Mouse (Mus musculus) lung, adult 2 months (tissue): Measurements from ENCODE around the gene Uqcrh. TPM values are rescaled to one million over a fixed set of nuclear protein-coding genes. Genes with fewer than 3 reads are reported as not detected.

Experiments
- DNase-seq: peaks from one replicate; pipeline ENCODE4 v3.0.0; 2022
- H3K4me1 ChIP-seq: fragments of 200-500 bp; 2 replicates; pipeline ENCODE4 v1.6.1; 2011; ENCODE audit warnings: low read length; ENCODE audit not compliant: control insufficient read depth, insufficient read depth
- H3K4me3 ChIP-seq: fragments of 200-500 bp; replicated peaks from 2 replicates; pipeline ENCODE3; 2011; ENCODE audit warnings: low read depth, mild to moderate bottlenecking, control low read depth, low read length; ENCODE audit errors: extremely low read depth
- CTCF ChIP-seq: fragments of 200-500 bp; IDR thresholded peaks from 2 replicates; pipeline ENCODE4 v1.5.1; 2011; ENCODE audit warnings: mild to moderate bottlenecking, low read length, control low read depth; ENCODE audit not compliant: insufficient read depth
- POLR2A ChIP-seq: fragments of 200-500 bp; IDR thresholded peaks from 2 replicates; pipeline ENCODE4 v1.6.1; 2011; ENCODE audit warnings: low read depth, mild to moderate bottlenecking, control low read depth, low read length, borderline replicate concordance; ENCODE audit errors: extremely low read depth
- whole genome bisulfite sequencing: fragments of 180-500 bp; shearing (Covaris S2); methylation state at CpG from one replicate; pipeline ENCODE4 v1.1.7; 2018; 5-methylcytosine and 5-hydroxymethylcytosine counted together
- polyA plus RNA-seq: library from polyadenylated mRNA; depleted of rRNA; stranded (reverse); fragments of >200 nt; gene quantifications from 2 replicates; pipeline ENCODE4 v1.2.3, GENCODE M21; 2012

Gene Uqcrh
- polyA plus RNA-seq, 1 experiment: 113 TPM

GRCm38 (mm10) chr4:116059012-116059726 is 15.7 kb downstream of the Uqcrh start:
- WGBS: 74% methylated on average over 5 of the region's 5 CpGs
- no peak for TF ChIP-seq POLR2A
- no peak for TF ChIP-seq CTCF
- no peak overlapping the region for H3K4me3 ChIP-seq
- H3K4me1 ChIP-seq: 0 out of 2 replicates have a peak, but pooled peaks cover 2% of the 10 kb centered on the region
- no peak for DNase-seq

DNA sequence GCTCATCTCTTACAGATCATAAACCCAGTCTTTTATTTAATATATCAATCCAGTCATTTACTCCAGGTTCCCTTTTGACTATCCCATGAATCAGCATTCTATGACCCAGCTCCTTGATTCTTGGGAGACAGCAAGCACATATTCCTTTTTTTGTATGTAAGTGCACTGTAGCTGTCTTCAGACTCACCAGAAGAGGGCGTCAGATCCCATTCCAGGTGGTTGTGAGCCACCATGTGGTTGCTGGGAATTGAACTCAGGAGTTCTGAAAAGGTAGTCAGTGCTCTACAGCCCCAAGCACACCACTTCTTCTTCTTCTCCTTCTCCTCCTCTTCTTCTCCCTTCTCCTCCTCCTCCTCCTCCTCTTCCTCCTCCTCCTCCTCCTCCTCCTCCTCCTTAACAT is 17.3 kb downstream of the Uqcrh start:
- peaks cover 6% of the 10 kb centered on the region; the same call in 1 of the 2 replicates for H3K4me1 ChIP-seq
- no peak for DNase-seq
- TF ChIP-seq POLR2A: no peak
- TF ChIP-seq CTCF: no peak
- WGBS: 11% methylated on average over 1 of the region's 1 CpGs
- no peak overlapping the region for H3K4me3 ChIP-seq

DNA sequence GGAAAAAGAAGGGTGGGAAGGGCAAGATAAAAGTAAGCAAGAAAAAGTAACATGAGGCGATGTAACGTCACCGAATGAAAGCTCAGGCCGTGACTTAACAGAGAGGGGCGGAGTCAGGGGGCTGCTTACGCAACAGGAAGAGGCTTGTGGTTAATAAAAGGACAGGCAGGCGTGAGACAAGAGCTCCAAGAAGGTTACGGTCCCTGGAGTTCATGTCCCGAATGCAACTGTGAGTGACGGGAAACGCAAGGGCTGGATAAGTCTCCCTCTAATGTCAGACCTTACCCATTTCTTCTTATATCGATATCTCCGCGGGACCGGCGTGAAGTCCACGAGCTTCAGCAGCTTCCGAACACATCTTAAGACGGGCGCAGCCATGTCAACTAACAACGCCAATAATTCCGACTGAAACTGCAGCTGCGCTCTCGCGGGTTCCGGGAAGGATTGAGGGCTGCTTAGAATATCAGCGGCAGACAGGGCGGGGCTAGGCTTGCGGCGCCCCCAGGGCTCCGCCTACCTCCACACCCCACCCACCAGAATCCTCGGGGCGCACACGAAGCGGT is 21.4 kb downstream of the Uqcrh start, which contains the start of gene Nsun4:
Gene Nsun4, minus strand, starts transcription at position 478 of the 563 bp plus-strand sequence.
- Histone ChIP-seq H3K4me1 (peaks cover 13% of the 10 kb centered on the region), H3K4me3 (peak within 1 kb of the TSS; percentile 78)
- under 1% methylated on average over 35 of the region's 35 CpGs for WGBS
- peak; percentile 89 for DNase-seq
- TF ChIP-seq CTCF: no peak
- TF ChIP-seq POLR2A: no peak; the same call in none of the 2 replicates

DNA sequence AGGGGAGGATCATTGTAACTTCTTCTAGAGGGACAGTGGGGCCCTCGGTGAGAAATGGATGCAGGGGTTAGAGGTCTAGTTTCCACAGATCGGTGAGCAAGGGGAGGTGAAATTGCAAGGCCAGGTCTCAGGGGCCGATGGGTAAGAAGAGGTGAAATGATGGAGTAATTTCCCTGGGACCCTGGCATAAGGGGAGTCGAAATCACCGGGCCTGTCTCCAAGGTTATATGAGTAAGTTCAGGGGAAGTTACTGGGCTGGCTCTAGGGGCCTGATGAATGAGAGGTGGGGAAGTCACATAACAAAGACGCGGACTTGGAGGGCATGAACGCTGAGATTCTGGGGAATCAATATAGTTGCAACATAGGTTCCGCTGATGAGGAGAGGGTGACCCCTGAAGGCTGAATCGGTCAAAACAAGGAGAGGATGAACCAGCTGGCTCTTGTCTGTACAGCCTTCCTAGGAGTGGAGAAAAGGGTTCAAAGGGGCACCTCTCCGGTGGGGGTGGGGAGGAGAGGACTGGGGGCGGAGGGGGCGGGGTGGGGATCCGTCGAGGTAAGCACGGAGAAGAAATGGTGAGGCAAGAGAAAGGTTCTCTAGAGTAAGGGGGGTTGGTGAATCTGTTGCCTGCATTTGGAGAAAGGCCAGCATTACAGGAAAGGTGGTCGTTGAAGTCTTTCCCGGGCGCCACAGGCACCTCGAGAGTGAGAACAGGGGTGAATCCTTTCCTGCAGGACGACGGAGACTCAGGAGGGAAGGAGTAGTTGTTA is 22.2 kb downstream of the Uqcrh start:
- Histone ChIP-seq H3K4me1 (peaks cover 15% of the 10 kb centered on the region), H3K4me3 (peak overlapping the region; percentile 78)
- WGBS: 8% methylated on average over 22 of the region's 22 CpGs
- TF ChIP-seq POLR2A (no peak), CTCF (peak; percentile 25; the same call in 1 of the 2 replicates)
- peak; percentile 48 for DNase-seq

DNA sequence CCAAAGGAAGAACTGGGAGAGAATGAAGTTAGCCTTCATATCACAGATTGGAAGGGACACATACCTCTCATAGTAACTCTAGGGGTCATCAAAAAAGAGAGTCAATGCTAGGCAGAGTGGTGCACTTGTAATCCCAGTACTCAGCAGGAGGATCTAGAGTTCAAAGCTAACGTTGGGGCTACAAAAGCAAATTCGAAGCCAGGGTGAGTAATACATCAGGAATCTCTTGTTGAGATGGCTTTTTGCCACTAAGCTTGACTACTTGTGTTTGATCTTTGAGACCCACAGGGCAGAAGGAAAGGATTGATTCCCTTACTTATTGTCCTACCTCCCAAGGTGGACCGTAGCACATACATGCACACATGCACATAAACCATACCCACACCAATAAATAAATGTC is 25.7 kb downstream of the Uqcrh start:
- no peak for DNase-seq
- 62% methylated on average over 3 of the region's 3 CpGs for WGBS

GRCm38 (mm10) chr4:116048130-116048920 is 26.5 kb downstream of the Uqcrh start:
- DNase-seq: peak; percentile 87
- Histone ChIP-seq H3K4me3 (no peak overlapping the region), H3K4me1 (peaks cover 14% of the 10 kb centered on the region)
- 50% methylated on average over 7 of the region's 7 CpGs for WGBS
- TF ChIP-seq POLR2A (no peak), CTCF (no peak)

More for the DNA sequence above, 25.7 kb downstream of the Uqcrh start:
- TF ChIP-seq POLR2A (no peak), CTCF (no peak)
- Histone ChIP-seq H3K4me1 (peaks cover 16% of the 10 kb centered on the region), H3K4me3 (no peak overlapping the region)

DNA sequence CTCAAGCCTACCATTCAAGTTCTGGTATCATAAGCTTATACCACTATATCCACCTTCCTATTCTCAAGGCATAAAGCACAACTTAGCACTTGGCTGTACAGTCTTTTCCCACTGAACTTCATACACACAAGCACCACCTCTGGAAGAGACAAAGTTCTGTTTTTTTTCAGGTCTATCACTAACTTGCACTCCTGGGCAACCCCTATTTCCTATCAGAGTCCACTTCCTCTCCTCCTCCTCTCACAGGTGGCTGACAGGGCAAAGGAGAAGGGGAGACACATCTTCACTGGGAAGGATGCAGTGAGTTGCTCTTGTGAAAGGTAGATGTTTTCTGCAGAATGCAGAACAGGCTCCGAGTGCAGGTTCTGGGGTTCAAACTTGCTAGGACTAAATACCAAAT is 27.2 kb downstream of the Uqcrh start:
- peaks cover 13% of the 10 kb centered on the region for H3K4me1 ChIP-seq
- WGBS: 70% methylated on average over 1 of the region's 1 CpGs
- peak; percentile 31 for DNase-seq
- TF ChIP-seq CTCF: no peak
- TF ChIP-seq POLR2A: no peak
- H3K4me3 ChIP-seq: no peak overlapping the region

DNA sequence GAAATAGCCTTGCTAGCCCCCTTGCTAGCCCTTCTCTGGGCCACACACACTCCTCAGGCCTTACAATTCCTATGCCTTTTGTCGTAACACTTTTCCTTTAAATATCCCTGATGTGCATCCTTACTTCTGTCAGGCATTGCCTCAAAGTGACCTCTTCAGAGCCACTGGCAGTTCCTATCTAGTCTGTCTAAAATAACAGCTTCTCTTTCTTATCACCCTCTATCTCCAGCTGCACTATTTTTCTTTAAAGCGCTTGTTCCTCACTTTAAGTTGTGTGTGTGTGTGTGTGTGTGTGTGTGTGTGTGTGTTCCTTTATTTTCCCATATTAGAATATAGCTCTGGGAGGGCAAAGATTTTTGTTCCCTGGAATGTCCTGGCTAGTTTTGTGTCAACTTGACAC is 28.3 kb downstream of the Uqcrh start:
- Histone ChIP-seq H3K4me3 (no peak overlapping the region), H3K4me1 (peaks cover 11% of the 10 kb centered on the region; the same call in 1 of the 2 replicates)
- DNase-seq: no peak
- WGBS: 89% methylated on average over 2 of the region's 2 CpGs
- TF ChIP-seq CTCF (no peak), POLR2A (no peak)

GRCm38 (mm10) chr4:116042186-116042585 is 32.7 kb downstream of the Uqcrh start:
- 67% methylated on average over 3 of the region's 3 CpGs for WGBS
- Histone ChIP-seq H3K4me1 (no peaks in the 10 kb centered on the region), H3K4me3 (no peak overlapping the region)
- TF ChIP-seq POLR2A: no peak
- no peak for TF ChIP-seq CTCF
- DNase-seq: no peak

DNA sequence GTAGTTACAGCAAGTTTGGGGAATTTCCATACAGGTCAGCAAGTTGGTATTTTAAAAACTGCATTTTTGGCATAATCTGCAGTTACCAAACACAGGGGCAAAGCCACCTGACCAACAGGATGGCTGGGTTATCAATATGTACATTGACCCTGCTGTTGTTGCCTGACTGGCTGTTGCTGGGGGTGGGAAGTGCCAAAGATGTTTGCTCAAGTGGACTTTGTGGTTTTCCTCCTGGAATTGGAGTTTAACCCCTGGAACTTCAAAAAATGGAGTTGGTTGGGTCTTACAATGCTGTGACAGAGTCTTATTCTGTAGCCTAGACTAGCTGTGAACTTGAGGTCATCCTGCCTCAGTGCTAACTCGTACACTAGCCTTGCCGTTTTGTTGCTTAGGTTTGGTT is 34.4 kb downstream of the Uqcrh start:
- no peak for TF ChIP-seq POLR2A
- no peak for TF ChIP-seq CTCF
- H3K4me1 ChIP-seq: no peaks in the 10 kb centered on the region
- H3K4me3 ChIP-seq: no peak overlapping the region
- DNase-seq: no peak
- WGBS: 90% methylated on average over 2 of the region's 2 CpGs
